Mouse (Mus musculus) intestine, embryonic 15.5 days (tissue): Measurements from ENCODE around the gene Robo2. TPM values are rescaled to one million over a fixed set of nuclear protein-coding genes. Genes with fewer than 3 reads are reported as not detected.

ENCODE experiments used
- ATAC-seq: fragments of 200-750 bp; cut with Nextera tagmentation; 2 replicates; pipeline ENCODE4 v1.8.0; 2017; ENCODE audit warnings: moderate TSS enrichment, moderate library complexity
- H3K27ac ChIP-seq: fragments of 300-500 bp; sonication (generic); 2 replicates; pipeline ENCODE4 v1.5.1; 2015; ENCODE audit warnings: mild to moderate bottlenecking, inconsistent platforms
- H3K27me3 ChIP-seq: fragments of 300-500 bp; sonication (generic); replicated peaks from 2 replicates; pipeline ENCODE4 v1.6.1; 2015; ENCODE audit warnings: inconsistent platforms
- H3K36me3 ChIP-seq: fragments of 300-500 bp; sonication (generic); 2 replicates; pipeline ENCODE4 v1.6.1; 2015; ENCODE audit warnings: inconsistent platforms
- H3K4me1 ChIP-seq: fragments of 300-500 bp; sonication (generic); replicated peaks from 2 replicates; pipeline ENCODE4 v1.6.1; 2015; ENCODE audit warnings: inconsistent platforms
- H3K4me2 ChIP-seq: fragments of 300-500 bp; sonication (generic); replicated peaks from 2 replicates; pipeline ENCODE4 v1.6.1; 2015; ENCODE audit warnings: mild to moderate bottlenecking, inconsistent platforms
- H3K4me3 ChIP-seq: fragments of 300-500 bp; sonication (generic); replicated peaks from 2 replicates; pipeline ENCODE4 v1.5.1; 2015; ENCODE audit warnings: inconsistent platforms
- H3K9ac ChIP-seq: fragments of 300-500 bp; sonication (generic); 2 replicates; pipeline ENCODE4 v1.6.1; 2015; ENCODE audit warnings: inconsistent platforms
- H3K9me3 ChIP-seq: fragments of 300-500 bp; sonication (generic); 2 replicates; pipeline ENCODE4 v1.6.1; 2016; ENCODE audit warnings: inconsistent platforms
- WGBS: fragments of 180-500 bp; shearing (Covaris S2); methylation state at CpG from one replicate; pipeline ENCODE4 v1.1.7; 2015; 5-methylcytosine and 5-hydroxymethylcytosine counted together
- polyA plus RNA-seq: library from polyadenylated mRNA; unstranded; fragments of >200 nt; fragmentation: Nextera tagmentation; extraction: Ambion mirVana; gene quantifications from 2 replicates; pipeline ENCODE4 v1.2.1, GENCODE M21; 2015

Robo2 gene
- polyA plus RNA-seq, 1 experiment from 2014 or later, result 21.1 TPM

GRCm38 (mm10) chr16:74234393-74235059 is 177.1 kb downstream of the Robo2 start:
- Histone ChIP-seq H3K4me3 (no peak overlapping the region), H3K9me3 (no peaks in the 10 kb centered on the region), H3K4me1 (no peaks in the 10 kb centered on the region), H3K9ac (no peak overlapping the region), H3K36me3 (no peaks in the 10 kb centered on the region), H3K27ac (no peak overlapping the region), H3K4me2 (no peak overlapping the region), H3K27me3 (no peaks in the 10 kb centered on the region)
- no peak for ATAC-seq
- 83% methylated on average over 6 of the region's 6 CpGs for WGBS

- WGBS, result 68% methylated on average over 5 of the region's 5 CpGs
- Histone ChIP-seq H3K27ac (no peak overlapping the region), H3K9ac (no peak overlapping the region), H3K4me1 (no peaks in the 10 kb centered on the region), H3K36me3 (no peaks in the 10 kb centered on the region), H3K9me3 (no peaks in the 10 kb centered on the region), H3K27me3 (no peaks in the 10 kb centered on the region), H3K4me2 (no peak overlapping the region), H3K4me3 (no peak overlapping the region)
- ATAC-seq, result no peak
Observed at GRCm38 (mm10) chr16:74233596-74233995, 178.0 kb downstream of the Robo2 start.

GRCm38 (mm10) chr16:74227285-74227684 is 184.3 kb downstream of the Robo2 start:
- no peak overlapping the region for H3K4me3 ChIP-seq
- no peak overlapping the region for H3K4me2 ChIP-seq
- H3K27ac ChIP-seq, result no peak overlapping the region
- H3K9ac ChIP-seq, result no peak overlapping the region
- no peaks in the 10 kb centered on the region for H3K4me1 ChIP-seq
- H3K27me3 ChIP-seq, result no peaks in the 10 kb centered on the region
- no peak for ATAC-seq
- H3K9me3 ChIP-seq, result no peaks in the 10 kb centered on the region
- no peaks in the 10 kb centered on the region for H3K36me3 ChIP-seq

GRCm38 (mm10) chr16:74225423-74226272 is 186.0 kb downstream of the Robo2 start:
- Histone ChIP-seq H3K27me3 (no peaks in the 10 kb centered on the region), H3K4me3 (no peak overlapping the region), H3K27ac (no peak overlapping the region), H3K9me3 (no peaks in the 10 kb centered on the region), H3K36me3 (no peaks in the 10 kb centered on the region), H3K4me1 (no peaks in the 10 kb centered on the region), H3K9ac (no peak overlapping the region), H3K4me2 (no peak overlapping the region)
- no peak for ATAC-seq
- 81% methylated on average over 7 of the region's 7 CpGs for WGBS

GRCm38 (mm10) chr16:74222501-74222900 is 189.1 kb downstream of the Robo2 start:
- Histone ChIP-seq H3K4me2 (no peak overlapping the region), H3K9me3 (no peaks in the 10 kb centered on the region), H3K4me3 (no peak overlapping the region), H3K27ac (no peak overlapping the region), H3K4me1 (no peaks in the 10 kb centered on the region), H3K9ac (no peak overlapping the region), H3K27me3 (no peaks in the 10 kb centered on the region), H3K36me3 (no peaks in the 10 kb centered on the region)
- 49% methylated on average over 5 of the region's 5 CpGs for WGBS
- ATAC-seq, result no peak

- Histone ChIP-seq H3K4me1 (no peaks in the 10 kb centered on the region), H3K9me3 (no peaks in the 10 kb centered on the region), H3K4me3 (no peak overlapping the region), H3K4me2 (no peak overlapping the region), H3K27me3 (no peaks in the 10 kb centered on the region), H3K9ac (no peak overlapping the region), H3K27ac (no peak overlapping the region), H3K36me3 (no peaks in the 10 kb centered on the region)
- 39% methylated on average over 1 of the region's 1 CpGs for WGBS
- ATAC-seq, result no peak
Observed at GRCm38 (mm10) chr16:74216879-74217415, 194.7 kb downstream of the Robo2 start.

- Histone ChIP-seq H3K4me1 (no peaks in the 10 kb centered on the region), H3K9ac (no peak overlapping the region), H3K36me3 (no peaks in the 10 kb centered on the region), H3K4me2 (no peak overlapping the region), H3K9me3 (no peaks in the 10 kb centered on the region), H3K27me3 (no peaks in the 10 kb centered on the region), H3K4me3 (no peak overlapping the region), H3K27ac (no peak overlapping the region)
- no peak for ATAC-seq
- 93% methylated on average over 13 of the region's 13 CpGs for WGBS
Observed at GRCm38 (mm10) chr16:74215791-74216190, 195.8 kb downstream of the Robo2 start.

- Histone ChIP-seq H3K4me1 (no peaks in the 10 kb centered on the region), H3K9me3 (no peaks in the 10 kb centered on the region), H3K9ac (no peak overlapping the region), H3K4me2 (no peak overlapping the region), H3K27ac (no peak overlapping the region), H3K27me3 (no peaks in the 10 kb centered on the region), H3K4me3 (no peak overlapping the region), H3K36me3 (no peaks in the 10 kb centered on the region)
- no peak for ATAC-seq
- 77% methylated on average over 5 of the region's 5 CpGs for WGBS
Observed at GRCm38 (mm10) chr16:74200705-74201104, 210.9 kb downstream of the Robo2 start.

- Histone ChIP-seq H3K9me3 (no peaks in the 10 kb centered on the region), H3K27me3 (no peaks in the 10 kb centered on the region), H3K27ac (no peak overlapping the region), H3K4me3 (no peak overlapping the region), H3K36me3 (no peaks in the 10 kb centered on the region), H3K4me1 (no peaks in the 10 kb centered on the region), H3K9ac (no peak overlapping the region), H3K4me2 (no peak overlapping the region)
- 100% methylated on average over 1 of the region's 1 CpGs for WGBS
- no peak for ATAC-seq
Observed at GRCm38 (mm10) chr16:74200024-74200703, 211.5 kb downstream of the Robo2 start.

GRCm38 (mm10) chr16:74192979-74193554 is 218.6 kb downstream of the Robo2 start:
- Histone ChIP-seq H3K9ac (no peak overlapping the region), H3K9me3 (no peaks in the 10 kb centered on the region), H3K4me1 (no peaks in the 10 kb centered on the region), H3K4me3 (no peak overlapping the region), H3K27me3 (no peaks in the 10 kb centered on the region), H3K27ac (no peak overlapping the region), H3K4me2 (no peak overlapping the region), H3K36me3 (no peaks in the 10 kb centered on the region)
- ATAC-seq, result no peak
- WGBS, result 86% methylated on average over 8 of the region's 8 CpGs

GRCm38 (mm10) chr16:74191621-74192020 is 220.0 kb downstream of the Robo2 start:
- no peak for ATAC-seq

GRCm38 (mm10) chr16:74182509-74183113 is 229.0 kb downstream of the Robo2 start:
- H3K4me3 ChIP-seq, result no peak overlapping the region
- ATAC-seq, result no peak
- H3K9ac ChIP-seq, result no peak overlapping the region
- H3K36me3 ChIP-seq, result no peaks in the 10 kb centered on the region
- no peaks in the 10 kb centered on the region for H3K9me3 ChIP-seq
- WGBS, result 63% methylated on average over 3 of the region's 3 CpGs
- H3K4me1 ChIP-seq, result no peaks in the 10 kb centered on the region
- H3K27me3 ChIP-seq, result no peaks in the 10 kb centered on the region
- H3K27ac ChIP-seq, result no peak overlapping the region
- no peak overlapping the region for H3K4me2 ChIP-seq

More at GRCm38 (mm10) chr16:74191621-74192020, 220.0 kb downstream of the Robo2 start:
- no peak overlapping the region for H3K4me3 ChIP-seq
- no peak overlapping the region for H3K9ac ChIP-seq
- no peak overlapping the region for H3K4me2 ChIP-seq
- H3K9me3 ChIP-seq, result no peaks in the 10 kb centered on the region
- H3K36me3 ChIP-seq, result no peaks in the 10 kb centered on the region
- H3K27ac ChIP-seq, result no peak overlapping the region
- 82% methylated on average over 2 of the region's 2 CpGs for WGBS
- H3K27me3 ChIP-seq, result no peaks in the 10 kb centered on the region
- no peaks in the 10 kb centered on the region for H3K4me1 ChIP-seq
